Mouse (Mus musculus) testis, adult 2 months (tissue): ENCODE data around the gene Mybl2.

ENCODE experiments used
- CTCF ChIP-seq: fragments of 200-500 bp; IDR thresholded peaks from 2 replicates; pipeline ENCODE4 v1.5.1; 2012; ENCODE audit warnings: low read depth, mild to moderate bottlenecking, inconsistent platforms, low read length, moderate library complexity; ENCODE audit not compliant: control insufficient read depth, insufficient read depth, insufficient replicate concordance
- POLR2A ChIP-seq: fragments of 200-500 bp; IDR thresholded peaks from 2 replicates; pipeline ENCODE4 v1.6.1; 2012; ENCODE audit warnings: low read depth, mild to moderate bottlenecking, inconsistent platforms, low read length, moderate library complexity; ENCODE audit not compliant: control insufficient read depth

DNA sequence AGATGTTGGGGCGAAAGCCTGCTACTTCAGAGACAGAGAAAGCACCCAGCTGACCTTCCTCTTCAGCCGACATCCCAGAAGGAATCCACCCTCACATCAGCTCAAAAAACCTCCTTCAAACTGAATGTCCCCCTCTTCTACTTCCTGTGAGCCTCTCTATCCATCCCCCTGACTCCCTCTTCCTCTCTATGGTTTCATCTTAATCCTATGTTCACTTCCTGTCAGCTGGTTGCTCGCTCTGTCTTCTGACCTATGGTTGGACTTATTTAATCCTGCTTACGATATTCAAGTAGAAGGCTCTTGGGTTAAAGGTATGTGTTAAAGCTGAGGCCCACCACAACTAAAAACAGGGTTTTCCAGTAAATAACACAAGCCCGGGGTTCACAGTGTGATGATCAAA, 69.0 kb downstream of the Mybl2 start:
- TF ChIP-seq POLR2A (no peak), CTCF (no peak)
